Mouse (Mus musculus) neural tube, embryonic 10.5 days (tissue): ENCODE data around the gene Gpr83.
"Not testable (repeated sequence)": the region's sequence is repeated elsewhere in the genome, so short reads cannot be mapped to it uniquely, and the experiment has no call there.

Experiments used
- DNase-seq: peaks from one replicate; pipeline ENCODE4 v3.0.0-alpha.2; 2017; ENCODE audit warnings: low spot score; ENCODE audit errors: extremely low spot score

Gpr83 gene

DNA sequence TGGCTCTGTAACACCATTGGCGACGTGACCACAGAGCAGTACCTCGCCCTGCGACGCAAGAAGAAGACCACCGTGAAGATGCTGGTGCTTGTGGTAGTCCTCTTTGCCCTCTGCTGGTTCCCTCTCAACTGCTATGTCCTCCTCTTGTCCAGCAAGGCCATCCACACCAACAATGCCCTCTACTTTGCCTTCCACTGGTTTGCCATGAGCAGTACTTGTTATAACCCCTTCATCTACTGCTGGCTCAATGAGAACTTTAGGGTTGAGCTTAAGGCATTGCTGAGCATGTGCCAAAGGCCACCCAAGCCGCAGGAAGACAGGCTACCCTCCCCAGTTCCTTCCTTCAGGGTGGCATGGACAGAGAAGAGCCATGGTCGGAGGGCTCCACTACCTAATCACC, 8.3 kb downstream of the Gpr83 start:
- no peak for DNase-seq

DNA sequence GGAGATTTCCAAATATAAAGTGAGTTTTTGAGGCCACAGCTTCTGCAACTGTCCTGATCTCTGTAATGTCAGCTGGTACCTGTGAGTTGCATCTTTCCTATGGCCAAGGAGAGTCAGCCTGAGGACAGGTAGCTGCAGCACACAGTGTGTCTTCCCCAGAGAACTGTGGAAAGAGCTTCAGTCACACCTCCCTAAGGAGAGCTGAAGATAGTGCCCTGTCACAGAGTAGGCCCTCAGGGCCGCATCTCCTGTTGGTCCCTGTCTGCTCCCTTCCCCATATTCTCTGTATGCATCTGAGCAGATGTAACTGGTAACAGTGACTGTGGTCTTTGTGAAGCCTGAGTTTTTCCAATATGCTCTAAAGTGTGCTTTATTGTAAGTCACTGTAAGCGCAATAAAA, 10.4 kb downstream of the Gpr83 start:
- no peak for DNase-seq

DNA sequence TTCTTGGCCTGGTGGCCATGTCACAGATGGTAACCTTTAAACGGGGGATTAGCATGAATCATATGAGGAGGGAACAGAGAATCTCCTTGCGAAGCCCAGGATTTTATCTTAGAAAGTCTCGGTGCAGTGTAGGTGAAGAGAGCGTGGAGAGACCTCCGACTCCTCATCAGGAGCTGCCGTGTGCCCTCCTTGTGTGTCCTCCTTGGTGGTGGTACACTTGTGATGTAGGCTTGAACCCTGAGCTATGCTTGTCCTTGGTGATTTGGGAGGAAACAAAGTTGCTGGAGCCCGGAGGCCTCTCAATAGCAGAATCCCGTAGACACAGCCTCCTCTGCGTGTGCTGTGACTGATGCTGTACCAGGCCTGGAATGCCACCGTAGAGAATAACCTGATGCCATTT, 10.8 kb downstream of the Gpr83 start:
- DNase-seq, result no peak

DNA sequence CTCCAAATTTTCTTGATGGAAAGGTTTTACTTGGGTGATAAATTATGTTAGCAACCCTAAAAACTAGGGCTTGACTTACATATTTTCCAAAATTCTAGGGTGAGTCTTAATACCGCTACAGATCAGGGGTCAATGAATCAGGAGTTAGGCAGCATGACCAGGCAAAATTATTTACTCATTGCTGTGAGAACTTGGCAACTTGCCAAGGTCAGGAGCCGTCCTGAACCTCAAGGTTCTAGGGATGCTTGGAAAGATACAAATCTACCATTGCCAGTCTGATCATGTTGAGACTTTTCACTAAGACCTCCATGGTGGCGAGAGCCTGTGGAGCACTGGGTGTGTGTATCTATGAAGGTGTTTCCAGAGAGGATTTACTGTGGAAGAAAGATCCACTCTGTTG, 11.5 kb downstream of the Gpr83 start:
- DNase-seq, result no peak

DNA sequence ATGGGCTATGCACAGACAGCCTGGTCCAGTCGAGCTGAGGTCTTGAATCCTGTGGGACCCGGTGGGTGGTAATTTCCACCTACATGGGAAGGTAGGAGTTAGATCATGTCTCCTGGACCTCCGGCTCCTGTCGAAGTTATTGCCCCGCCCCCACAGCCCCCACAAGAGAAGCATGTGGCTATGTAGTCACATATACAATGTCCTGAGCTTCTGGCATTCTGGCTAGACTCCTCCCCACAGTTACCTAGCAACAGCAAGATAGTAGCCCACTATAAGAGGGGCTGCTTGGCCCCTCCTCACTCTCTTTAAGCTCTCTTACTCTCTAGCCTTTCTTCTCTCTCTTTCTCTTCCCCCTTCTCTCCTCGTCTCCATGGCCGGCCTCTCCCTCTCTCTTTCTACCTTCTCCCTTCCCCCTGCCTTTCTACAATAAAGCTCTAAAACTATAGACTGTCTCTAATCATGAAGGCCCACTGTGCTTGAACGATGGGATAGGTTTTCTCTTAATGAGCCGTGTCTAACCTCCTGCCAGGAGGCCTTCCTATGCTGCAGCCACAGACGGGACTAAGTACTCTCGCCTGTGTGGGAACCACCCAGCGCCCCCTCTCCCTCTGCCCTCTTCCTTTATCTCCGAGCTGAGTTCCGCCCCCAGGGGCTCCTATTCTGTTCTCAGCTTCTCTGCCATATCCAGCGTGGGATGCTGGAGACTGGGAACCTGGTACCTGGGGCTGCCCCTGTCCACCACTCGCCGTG, 12.3 kb downstream of the Gpr83 start:
- peak; percentile 45 for DNase-seq

DNA sequence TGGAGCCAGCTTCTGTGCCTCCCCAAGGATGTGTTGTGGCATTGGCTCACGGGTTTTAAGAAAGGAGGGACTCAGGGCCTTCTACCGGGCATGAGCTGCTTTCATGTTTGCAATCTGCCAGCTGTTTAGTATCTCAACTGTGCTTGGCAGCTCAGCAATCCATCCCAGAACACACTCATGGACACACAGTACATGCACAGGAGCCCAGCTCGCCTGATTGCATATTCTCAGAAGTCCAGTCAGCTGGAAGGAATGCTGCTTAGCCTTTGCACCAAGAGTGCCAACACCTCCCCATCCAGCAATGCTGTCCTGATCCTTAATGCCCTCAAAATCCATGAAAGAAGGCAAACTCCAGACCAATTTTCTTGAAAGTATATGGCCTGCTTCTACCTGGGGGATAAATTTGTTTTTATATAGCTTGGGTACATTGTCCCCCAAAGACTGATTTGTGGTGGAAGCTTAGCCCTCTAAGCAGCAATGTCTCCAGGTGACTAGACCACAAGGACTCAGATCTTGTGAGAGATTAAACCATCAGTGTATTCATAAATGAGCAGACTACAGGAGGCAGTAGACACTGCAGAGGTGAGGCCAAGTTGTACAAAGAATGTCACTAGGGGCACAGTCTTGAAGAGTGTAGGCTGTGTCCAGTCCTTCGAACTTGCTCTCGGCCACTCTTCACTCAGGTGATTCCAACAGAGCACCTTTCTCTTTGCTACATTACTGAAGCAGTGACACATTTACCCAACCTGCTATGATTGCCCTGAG, 15.9 kb downstream of the Gpr83 start:
- DNase-seq, result no peak

DNA sequence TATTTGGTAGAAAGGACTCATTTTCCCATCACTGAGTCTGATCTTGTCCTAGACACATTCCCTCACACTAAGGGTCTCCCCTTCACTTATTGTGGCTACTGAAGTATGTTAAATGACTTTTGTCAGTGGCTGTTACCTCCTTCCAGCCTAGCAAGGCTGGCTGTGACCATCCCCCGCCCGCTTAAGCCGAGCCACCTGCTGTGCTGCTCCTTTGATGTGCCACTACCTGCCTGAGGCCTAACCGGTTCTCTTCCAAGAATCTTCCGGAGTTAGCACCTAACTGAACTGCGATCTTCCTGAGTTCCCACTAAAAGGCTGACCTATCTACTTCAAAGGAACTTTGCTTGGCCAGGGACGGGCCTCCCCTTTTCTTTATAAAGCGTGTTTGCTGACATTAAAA, 16.6 kb downstream of the Gpr83 start:
- DNase-seq, result not testable (repeated sequence)

DNA sequence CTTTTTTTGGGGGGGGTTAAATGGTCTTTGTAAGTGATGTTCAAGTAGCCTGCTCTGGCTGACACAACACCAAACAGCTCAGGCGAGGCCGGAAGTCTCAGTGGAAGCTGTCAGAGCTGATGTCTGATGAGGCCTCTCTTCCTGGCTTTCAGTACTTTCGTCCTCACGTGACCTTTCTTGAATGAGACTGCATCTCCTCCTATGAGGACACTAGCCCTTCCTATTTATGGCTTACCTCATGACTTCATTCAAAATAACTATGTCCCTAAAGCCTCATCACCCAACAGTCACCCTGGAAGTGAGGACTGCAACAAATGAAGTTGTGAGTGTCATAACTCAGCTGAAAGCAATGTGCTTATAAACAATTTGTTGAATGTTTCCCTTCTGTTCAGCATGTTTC, 24.6 kb downstream of the Gpr83 start:
- DNase-seq, result no peak

DNA sequence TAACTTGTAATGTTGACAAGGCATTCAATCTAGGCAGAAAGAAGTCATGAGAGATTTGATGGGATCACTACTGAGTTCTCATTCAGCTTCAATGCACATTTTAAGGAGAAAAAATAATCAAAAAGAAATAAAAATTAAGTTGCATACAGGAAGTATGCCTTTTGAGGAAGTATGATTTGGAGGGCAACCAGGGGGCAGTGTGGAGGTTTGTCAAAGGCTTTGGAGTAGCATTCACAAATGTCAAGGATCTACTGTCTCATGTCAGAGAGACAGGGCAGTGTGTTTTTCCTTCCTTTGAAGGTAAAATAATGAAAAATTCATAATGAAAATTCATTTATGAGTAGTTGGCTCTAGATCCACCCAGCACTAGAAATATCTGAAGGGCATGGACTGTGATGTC, 25.1 kb downstream of the Gpr83 start:
- no peak for DNase-seq

DNA sequence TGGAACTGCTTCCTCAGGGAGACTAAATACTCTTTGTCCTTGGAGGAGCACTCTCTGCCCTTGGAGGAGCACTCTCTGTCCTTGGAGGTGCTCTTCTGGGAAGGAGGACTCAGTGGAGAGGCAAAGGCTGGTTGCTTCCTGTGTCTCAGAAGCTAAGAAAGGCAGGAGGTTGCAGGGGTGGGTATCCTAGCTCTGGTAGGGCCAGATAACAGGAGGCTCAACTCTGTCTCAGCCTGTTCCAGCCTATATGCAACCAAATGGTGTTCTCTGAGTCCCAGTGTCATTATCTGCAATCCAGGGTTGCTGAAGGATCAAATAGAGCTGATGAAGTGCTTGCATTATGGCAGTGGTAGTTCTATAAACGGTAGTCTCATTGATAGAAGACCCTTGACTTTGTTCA, 25.9 kb downstream of the Gpr83 start:
- DNase-seq, result no peak

DNA sequence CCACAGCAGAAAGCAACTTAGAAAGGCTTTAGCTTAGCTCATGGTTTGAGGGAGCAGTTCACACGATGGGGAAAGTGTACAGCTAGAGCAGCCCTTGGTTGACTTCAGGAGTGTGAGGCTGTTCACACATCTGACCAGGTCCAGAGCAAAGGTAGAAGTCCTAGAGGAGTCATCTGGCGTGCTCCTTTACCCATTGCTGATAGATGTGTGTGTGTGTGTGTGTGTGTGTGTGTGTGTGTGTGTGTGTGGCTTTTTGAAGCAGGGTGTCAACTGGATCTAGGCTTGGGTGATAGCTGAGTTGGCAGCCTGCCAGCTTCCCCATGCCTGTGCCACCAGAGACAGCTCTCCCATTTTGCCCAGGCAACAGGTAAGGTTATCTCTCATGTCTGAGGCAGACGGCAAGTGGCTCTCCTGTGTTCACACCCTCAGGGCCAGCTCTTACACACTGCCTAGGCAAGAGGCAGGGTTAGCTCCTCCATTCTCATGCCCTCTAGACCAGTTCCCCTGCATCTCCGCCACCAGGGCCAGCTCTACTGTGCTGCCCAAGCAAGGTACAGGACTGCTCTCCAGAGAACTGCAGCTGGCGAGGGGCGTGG, 27.9 kb downstream of the Gpr83 start:
- no peak for DNase-seq

DNA sequence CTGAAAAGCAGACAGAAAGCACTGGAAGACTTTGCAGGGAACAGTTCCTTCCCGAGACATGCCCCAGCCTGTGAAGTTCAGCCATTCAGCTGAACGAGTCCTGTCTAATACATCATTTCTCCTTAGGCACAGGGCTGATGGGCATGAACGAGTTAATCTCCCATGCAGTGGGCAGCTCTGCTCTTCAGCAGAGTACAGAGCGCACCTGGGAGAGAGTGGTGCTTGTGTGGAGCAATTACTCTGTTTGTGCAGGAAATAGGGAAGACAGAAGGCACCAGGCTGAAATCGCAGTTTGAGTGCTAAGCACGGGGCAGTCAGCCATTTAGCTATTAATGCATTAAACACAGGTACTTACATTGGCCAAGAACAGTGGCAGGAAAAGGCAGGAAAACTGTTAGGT, 28.7 kb downstream of the Gpr83 start:
- DNase-seq, result no peak

DNA sequence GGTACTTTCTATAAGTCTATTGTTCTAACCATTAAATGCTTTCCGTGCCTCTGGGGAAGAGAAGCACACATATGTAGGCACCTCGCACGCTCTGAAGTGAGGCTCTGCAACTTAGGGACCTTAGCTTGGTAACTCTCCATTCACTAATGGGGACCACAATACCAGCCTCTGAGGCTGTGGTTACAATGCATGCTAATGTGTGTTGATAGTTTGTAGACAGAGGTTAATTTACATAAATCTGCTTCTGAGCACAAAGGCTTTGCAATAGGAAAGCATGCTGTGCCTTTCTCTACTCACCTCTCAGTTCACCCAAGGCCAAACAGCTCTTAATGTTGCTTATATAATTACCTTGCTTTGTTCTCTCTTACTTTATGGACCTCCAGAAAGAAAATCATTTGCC, 30.7 kb downstream of the Gpr83 start:
- DNase-seq, result no peak

DNA sequence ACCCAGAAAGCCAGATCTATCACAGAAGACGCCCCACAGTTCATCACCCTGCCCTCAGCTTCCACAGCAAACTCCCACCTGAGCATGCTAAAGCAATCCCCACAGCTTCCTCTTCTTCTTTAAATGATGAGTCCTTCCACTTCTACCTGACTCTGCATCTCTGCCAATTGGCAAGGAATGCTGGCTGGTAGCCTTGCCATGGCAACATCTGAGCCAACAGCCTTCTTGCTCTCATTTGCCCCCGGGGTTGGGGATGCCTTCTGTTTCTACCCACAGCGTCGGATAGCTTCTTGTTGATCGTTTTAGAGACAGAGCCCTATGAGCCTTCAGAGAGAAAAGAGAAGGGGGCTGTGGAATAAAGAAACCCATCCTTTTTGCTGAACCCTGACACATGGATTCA, 31.9 kb downstream of the Gpr83 start:
- DNase-seq, result no peak

DNA sequence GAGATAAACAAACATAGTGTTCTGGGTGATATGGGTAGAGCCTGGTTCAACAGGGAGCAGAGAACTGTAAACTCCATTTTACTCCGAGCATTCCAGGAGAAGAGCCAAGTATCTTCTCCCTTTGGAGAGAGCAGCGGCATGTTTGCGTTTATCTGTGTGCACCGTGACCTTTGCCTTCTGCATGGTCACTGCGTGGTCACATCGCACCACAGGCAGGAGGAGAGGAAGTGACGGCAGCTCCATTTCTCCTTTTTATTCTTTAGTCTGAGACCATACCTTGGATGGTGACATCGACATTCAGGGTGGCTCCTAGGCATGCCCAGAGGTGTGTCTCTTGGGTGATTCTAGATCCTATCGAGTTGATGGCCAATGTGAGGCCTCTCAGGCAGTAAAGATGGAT, 33.4 kb downstream of the Gpr83 start:
- no peak for DNase-seq

DNA sequence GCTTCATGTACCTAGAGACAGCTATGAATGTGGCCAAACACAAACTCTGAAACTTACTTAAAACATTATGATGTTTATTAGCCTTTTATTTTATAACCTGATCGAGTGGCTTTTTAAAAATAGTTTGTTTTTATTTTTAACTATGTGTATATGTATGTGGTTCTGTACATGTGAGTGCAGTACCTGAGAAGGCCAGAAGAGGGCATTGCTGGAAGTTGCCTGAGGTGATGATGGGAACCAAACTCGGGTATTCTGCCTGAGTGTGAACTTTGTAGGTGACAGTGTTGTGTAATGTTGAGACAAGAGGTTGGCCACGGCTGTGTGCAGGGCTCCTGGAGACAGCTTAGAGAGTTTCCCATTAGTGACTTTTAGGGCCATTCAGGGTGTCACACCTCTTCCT, 34.6 kb downstream of the Gpr83 start:
- no peak for DNase-seq

DNA sequence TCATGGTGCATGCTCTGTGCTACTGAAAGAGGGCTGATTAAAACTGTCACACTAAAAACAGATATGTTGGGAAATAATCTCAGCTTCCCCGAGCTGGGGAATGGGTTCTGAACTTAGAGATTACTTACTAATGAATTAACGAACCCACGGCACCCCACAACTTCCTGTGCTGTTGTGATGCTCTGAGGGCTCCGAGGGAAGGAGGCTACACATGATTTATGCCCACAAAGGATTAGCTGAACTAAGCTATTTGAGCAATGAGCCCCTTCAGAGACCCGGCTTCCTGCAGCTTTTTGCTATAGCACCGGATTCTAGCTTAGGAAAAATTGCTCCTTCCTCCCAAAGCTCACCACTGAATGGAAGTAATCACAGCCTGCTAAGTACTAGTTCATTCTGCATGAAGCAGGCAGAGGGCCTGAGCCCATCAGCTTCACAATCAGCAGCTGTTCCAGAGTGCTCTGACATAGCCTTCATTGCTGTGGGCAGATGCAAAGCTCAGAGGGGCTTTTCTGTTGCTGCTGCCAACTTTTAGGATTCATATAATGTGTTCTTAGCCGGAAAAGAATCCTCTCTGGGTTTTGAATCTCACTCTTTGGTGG, 35.3 kb downstream of the Gpr83 start:
- DNase-seq, result no peak

DNA sequence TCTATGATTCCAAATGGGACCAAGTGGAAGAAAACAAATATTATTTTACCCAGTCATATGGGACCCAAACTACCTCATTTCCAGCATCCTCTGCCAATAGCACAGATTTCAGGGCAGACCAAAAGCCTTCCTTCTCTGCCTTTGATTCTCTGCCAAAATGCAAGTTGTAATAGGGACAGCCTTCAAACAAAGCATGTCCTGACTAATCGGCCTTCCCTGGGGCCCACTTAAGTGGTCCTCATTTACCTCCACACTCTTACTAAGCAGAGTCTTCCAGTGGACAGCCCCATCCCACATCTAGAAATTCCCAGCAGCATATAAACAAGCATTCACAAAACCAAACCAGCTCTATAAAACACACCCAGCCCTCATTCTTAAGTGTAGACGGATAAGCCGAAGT, 37.1 kb downstream of the Gpr83 start:
- DNase-seq, result no peak

DNA sequence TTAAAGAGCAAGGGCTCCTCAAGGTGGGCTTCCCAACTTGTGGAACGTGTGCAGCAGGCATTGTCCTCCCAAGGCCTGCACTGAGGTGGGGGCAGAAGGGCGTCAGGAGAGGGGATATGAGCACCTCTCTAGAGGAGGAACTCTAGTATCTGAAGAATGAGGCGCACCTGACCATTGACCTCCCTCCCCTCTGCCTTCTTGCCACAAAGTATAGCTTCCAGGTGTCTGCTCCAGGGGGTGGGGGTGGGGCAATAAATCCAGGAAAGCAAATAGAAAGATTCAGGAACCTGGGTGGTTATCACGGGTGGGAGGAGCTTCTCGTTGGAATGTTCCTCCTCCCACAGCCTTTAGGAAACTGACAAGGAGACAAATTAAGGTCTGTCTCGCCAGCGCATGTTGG, 41.7 kb downstream of the Gpr83 start:
- no peak for DNase-seq

DNA sequence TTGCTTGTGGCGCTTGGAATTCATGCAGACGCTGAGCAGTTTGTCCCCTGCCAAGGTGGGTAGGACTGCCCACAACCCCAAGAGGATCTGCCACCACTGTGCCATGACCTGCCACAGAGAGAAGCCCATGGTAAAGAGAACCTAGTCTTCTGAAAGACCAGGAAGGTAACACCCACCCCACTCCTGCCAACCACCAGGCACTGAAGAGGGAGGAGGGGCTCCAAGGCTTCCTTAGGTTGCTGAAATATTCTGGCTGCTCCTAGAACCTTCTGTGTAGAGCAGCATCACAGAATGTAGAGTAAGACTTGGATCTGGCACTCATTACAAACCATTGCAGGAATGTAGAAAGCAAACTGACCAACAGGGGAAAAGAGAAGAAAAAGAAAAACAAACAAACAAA, 42.4 kb downstream of the Gpr83 start:
- DNase-seq, result no peak

DNA sequence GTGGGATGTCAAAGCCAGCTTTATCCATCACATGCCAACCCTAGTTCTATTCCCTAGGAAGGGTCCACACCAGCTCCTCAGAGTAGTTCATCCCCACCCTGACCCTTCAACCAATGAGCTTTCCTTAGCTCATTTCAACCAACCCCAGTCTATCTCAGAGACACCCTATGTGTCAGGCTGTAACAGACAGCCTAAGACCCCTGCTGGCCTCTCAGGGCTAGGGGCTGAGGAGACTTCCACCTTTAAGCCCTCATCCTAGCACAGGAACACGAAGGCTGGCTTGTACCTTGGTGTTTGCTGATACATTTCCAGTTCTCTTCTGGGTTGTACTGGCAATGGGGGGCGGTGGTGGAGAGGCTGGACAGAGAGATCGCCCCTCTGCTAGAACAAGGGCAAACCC, 43.0 kb downstream of the Gpr83 start:
- no peak for DNase-seq
